Mouse (Mus musculus) C2C12 (cell line): ENCODE results near the gene Mfng.

ENCODE experiments used
- CEBPB ChIP-seq: IDR thresholded peaks from one replicate; pipeline ENCODE4 v1.6.1; 2011; ENCODE audit warnings: low read depth, mild to moderate bottlenecking, control low read depth, moderate library complexity
- CTCF ChIP-seq: IDR thresholded peaks from one replicate; pipeline ENCODE4 v1.5.1; 2011; ENCODE audit not compliant: control insufficient read depth, insufficient read depth, insufficient read length
- MYOD1 ChIP-seq: IDR thresholded peaks from one replicate; pipeline ENCODE4 v1.6.1; 2011; ENCODE audit warnings: low read depth; ENCODE audit not compliant: control insufficient read depth, insufficient read length

GRCm38 (mm10) chr15:78810146-78810545 lies 36.9 kb upstream of the Mfng start:
- TF ChIP-seq CTCF: no peak
- no peak for TF ChIP-seq CEBPB
- no peak for TF ChIP-seq MYOD1
